Mouse (Mus musculus) liver (tissue): ENCODE results near the gene Gm10188.

ENCODE experiments used
- DNase-seq: peaks from one replicate; pipeline ENCODE4 v3.0.0-alpha.2; 2020; ENCODE audit warnings: mixed read lengths

Gm10188 gene

GRCm38 (mm10) chr1:132222166-132222565 is 7.4 kb downstream of the Gm10188 start:
- no peak for DNase-seq

- no peak for DNase-seq
Measured at GRCm38 (mm10) chr1:132221627-132222026, 7.9 kb downstream of the Gm10188 start.

- DNase-seq: no peak
Measured at GRCm38 (mm10) chr1:132216276-132216675, 13.3 kb downstream of the Gm10188 start.

GRCm38 (mm10) chr1:132213076-132213475 is 16.5 kb downstream of the Gm10188 start:
- no peak for DNase-seq

- peak; percentile 46 for DNase-seq
Measured at GRCm38 (mm10) chr1:132212218-132212617, 17.3 kb downstream of the Gm10188 start.

GRCm38 (mm10) chr1:132211672-132212071 is 17.9 kb downstream of the Gm10188 start:
- DNase-seq: no peak

- DNase-seq: peak; percentile 41
Measured at GRCm38 (mm10) chr1:132210922-132211321, 18.6 kb downstream of the Gm10188 start.

GRCm38 (mm10) chr1:132209400-132209799 is 20.2 kb downstream of the Gm10188 start:
- no peak for DNase-seq

GRCm38 (mm10) chr1:132208154-132208553 is 21.4 kb downstream of the Gm10188 start:
- DNase-seq: no peak

- DNase-seq: no peak
Measured at GRCm38 (mm10) chr1:132206828-132207227, 22.7 kb downstream of the Gm10188 start.

- peak; percentile 13 for DNase-seq
Measured at GRCm38 (mm10) chr1:132205958-132206357, 23.6 kb downstream of the Gm10188 start.

- DNase-seq: no peak
Measured at GRCm38 (mm10) chr1:132202771-132203170, 26.8 kb downstream of the Gm10188 start.

- DNase-seq: no peak
Measured at GRCm38 (mm10) chr1:132201936-132202335, 27.6 kb downstream of the Gm10188 start.

- DNase-seq: no peak
Measured at GRCm38 (mm10) chr1:132201511-132201860, 28.1 kb downstream of the Gm10188 start.

- peak; percentile 15 for DNase-seq
Measured at GRCm38 (mm10) chr1:132200562-132201510, 28.7 kb downstream of the Gm10188 start.

- no peak for DNase-seq
Measured at GRCm38 (mm10) chr1:132199934-132200333, 29.6 kb downstream of the Gm10188 start.

- DNase-seq: no peak
Measured at GRCm38 (mm10) chr1:132199244-132199643, 30.3 kb downstream of the Gm10188 start.

GRCm38 (mm10) chr1:132198401-132199071 is 31.0 kb downstream of the Gm10188 start:
- DNase-seq: no peak

- no peak for DNase-seq
Measured at GRCm38 (mm10) chr1:132197666-132198065, 31.9 kb downstream of the Gm10188 start.

- DNase-seq: no peak
Measured at GRCm38 (mm10) chr1:132196337-132196736, 33.2 kb downstream of the Gm10188 start.

- DNase-seq: no peak
Measured at GRCm38 (mm10) chr1:132195681-132196080, 33.9 kb downstream of the Gm10188 start.

GRCm38 (mm10) chr1:132195100-132195499 is 34.5 kb downstream of the Gm10188 start:
- DNase-seq: no peak

GRCm38 (mm10) chr1:132194624-132195023 is 34.9 kb downstream of the Gm10188 start:
- no peak for DNase-seq

- no peak for DNase-seq
Measured at GRCm38 (mm10) chr1:132193806-132194205, 35.8 kb downstream of the Gm10188 start.
